Mouse (Mus musculus) left cerebral cortex, postnatal 14 days (tissue): Measurements from ENCODE around the gene Olfr1161. TPM values are rescaled to one million over a fixed set of nuclear protein-coding genes. Genes with fewer than 3 reads are reported as not detected.
"Not testable (repeated sequence)": the region's sequence is repeated elsewhere in the genome, so short reads cannot be mapped to it uniquely, and the experiment has no call there.

Experiments
- DNase-seq, 2 experiments: peaks; one replicate each; pipeline ENCODE4 v3.0.0; 2021 to 2022; ENCODE audit warnings: low spot score in 2 of 2, mixed read lengths in 1 of 2
- intact Hi-C: fragments of 180-260 bp; cut with DNase I; formaldehyde crosslinking; loops from one replicate; pipeline ENCODE4 v1.15.1; 2025
- long read RNA-seq, 2 experiments: library from polyadenylated mRNA; stranded (forward); transcript quantifications; one replicate each; pipeline ENCODE4 v2.0.0; 2021
- total RNA-seq, 2 experiments: library from RNA; stranded (reverse); gene quantifications; 2 replicates each; pipeline ENCODE4 v1.2.3; 2021

Olfr1161 gene
- total RNA-seq, result not detected
- long read RNA-seq, experiment 1, result 0 reads
- long read RNA-seq, experiment 2, result 0 reads

GRCm38 (mm10) chr2:88022474-88022873 lies at the start of gene Olfr1161:
Gene Olfr1161 (plus strand): TSS chr2:88022774.
- DNase-seq, intact Hi-C loops: not testable (repeated sequence)

GRCm38 (mm10) chr2:87974563-87974962 lies 48.0 kb upstream of the Olfr1161 start, which contains the start of gene Olfr74:
Gene Olfr74 (minus strand): TSS chr2:87974663.
- intact Hi-C loops, result no loop called here

GRCm38 (mm10) chr2:87989813-87990212 lies 32.8 kb upstream of the Olfr1161 start, which contains the start of gene Olfr1158:
Gene Olfr1158 (plus strand): TSS chr2:87990113.
- intact Hi-C loops, result no loop called here
- no peak for DNase-seq

More at GRCm38 (mm10) chr2:87974563-87974962, 48.0 kb upstream of the Olfr1161 start, which contains the start of gene Olfr74:
- no peak for DNase-seq

DNA sequence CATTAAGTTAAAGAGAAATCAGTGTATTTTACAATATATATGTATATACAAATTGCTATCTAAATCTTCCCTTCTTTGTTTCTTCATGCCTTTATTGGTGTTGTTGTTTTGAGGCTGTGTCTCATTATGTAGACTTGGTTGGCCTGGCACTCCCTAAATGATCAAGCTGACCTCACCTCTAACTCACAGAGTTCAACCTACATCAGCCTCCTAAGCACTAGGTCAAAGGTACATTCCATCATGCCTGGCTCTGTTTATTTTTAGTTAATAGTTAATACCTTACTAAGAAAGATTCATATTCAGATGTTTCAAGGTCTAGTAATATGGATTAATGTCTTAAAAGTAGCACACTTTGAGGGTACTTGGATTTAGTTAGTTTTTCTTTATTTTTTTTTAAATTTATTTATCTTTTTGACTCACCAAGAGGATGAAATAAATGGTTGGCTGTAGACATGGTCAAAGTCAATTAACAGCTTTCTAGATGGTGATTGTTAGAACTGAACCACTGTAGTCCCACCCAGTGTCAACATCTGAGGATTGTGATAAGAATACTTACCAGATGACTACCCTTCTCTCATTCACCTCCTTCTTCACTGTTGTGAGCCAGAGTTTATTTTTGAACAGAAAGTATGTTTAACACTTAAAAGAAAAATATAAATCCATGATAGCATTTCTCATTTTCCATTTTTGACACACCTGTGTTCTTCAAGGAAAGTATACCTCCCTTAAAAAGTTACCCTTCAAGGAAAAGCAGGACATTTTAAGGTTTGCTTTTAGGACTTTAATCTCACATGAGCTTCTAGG lies 14.9 kb upstream of the Olfr1161 start, which contains the start of gene Olfr1160:
Gene Olfr1160, minus strand, starts transcription at position 754 of the 804 bp plus-strand sequence.
- intact Hi-C loops, result no loop called here
- no peak for DNase-seq

DNA sequence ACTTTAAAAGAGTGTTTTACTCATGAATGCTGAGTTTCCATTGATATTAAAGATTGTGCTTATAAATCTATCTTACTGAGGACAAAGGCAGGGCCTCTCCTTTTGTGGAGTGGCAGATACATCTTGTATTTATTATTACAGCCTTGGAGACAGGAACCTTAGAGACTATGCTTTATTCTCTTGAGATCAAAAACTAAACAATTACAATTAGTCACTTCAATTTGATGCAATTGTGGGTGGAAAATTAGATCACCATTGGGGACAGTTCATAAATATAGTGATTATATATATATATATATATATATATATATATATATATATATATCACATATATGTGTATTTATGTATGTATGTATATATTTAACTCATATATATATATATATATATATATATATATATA lies 15.0 kb downstream of the Olfr1161 start, which contains the start of gene Olfr73:
Gene Olfr73, minus strand, starts transcription at position 101 of the 400 bp plus-strand sequence.
- intact Hi-C loops, result no loop called here
- no peak for DNase-seq

DNA sequence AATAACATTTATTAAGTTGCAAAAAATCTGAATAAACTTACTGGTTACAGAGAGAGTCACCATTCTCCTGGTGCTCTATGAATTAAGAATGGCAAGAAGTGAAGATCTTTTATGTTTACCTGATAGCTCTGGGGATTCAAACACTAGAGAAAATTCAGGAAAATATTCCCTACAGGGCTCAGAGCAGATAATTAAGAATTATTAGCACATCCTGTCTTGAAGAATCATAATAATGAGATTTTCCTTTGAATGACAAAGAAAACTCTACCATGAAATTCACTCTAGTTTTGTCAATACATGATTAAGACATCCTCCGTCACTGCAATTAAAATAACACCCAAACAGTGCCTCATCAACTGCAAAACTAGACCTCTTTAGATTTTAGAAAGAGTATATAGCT lies 28.5 kb downstream of the Olfr1161 start, which contains the start of gene Olfr1162:
Gene Olfr1162, minus strand, starts transcription at position 101 of the 400 bp plus-strand sequence.
- intact Hi-C loops, result no loop called here

GRCm38 (mm10) chr2:88063587-88063986 lies 41.0 kb downstream of the Olfr1161 start:
- intact Hi-C loops, result no loop called here
- no peak for DNase-seq

More for the DNA sequence above, 28.5 kb downstream of the Olfr1161 start, which contains the start of gene Olfr1162:
- DNase-seq, result no peak

DNA sequence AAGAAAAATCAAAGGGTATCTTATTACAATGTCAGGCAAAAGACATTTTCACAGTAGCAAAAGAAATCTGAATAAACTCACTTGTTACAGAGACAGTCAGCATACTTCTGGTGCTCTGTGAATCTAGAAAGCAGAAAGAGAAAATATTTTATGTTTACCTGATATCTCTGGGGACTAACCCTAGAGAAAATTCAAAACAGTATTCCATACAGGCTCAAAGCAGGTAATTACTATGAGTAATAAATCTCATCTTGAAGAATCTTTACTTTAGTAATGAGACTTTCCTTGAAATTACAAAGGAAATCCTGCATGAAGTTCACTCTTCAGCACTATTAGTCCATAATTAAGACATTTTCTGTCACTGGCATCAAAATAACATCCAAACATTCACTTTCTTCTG lies 49.2 kb downstream of the Olfr1161 start, which contains the start of gene Olfr1163:
Gene Olfr1163, minus strand, starts transcription at position 101 of the 400 bp plus-strand sequence.
- no peak for DNase-seq
- intact Hi-C loops, result no loop called here

Other genes starting within 250 kb of the Olfr1161 start
- not detected for gene Olfr152, start 243.3 kb upstream of the Olfr1161 start, total RNA-seq
- gene Olfr1143, start 222.2 kb upstream of the Olfr1161 start, total RNA-seq, result not detected
- not detected for gene Olfr1145, start 213.0 kb upstream of the Olfr1161 start, total RNA-seq
- not detected for gene Olfr1148, start 192.2 kb upstream of the Olfr1161 start, total RNA-seq
- gene Olfr1150-ps1, start 178.8 kb upstream of the Olfr1161 start, total RNA-seq, result not detected
- not detected for gene Olfr1151, start 166.9 kb upstream of the Olfr1161 start, total RNA-seq
- gene Olfr1152, start 156.3 kb upstream of the Olfr1161 start, total RNA-seq, result not detected
- not detected for gene Olfr1153, start 127.8 kb upstream of the Olfr1161 start, total RNA-seq
- not detected for gene Olfr1154, start 117.6 kb upstream of the Olfr1161 start, total RNA-seq
- gene Olfr1155, start 77.6 kb upstream of the Olfr1161 start, total RNA-seq, result not detected
- gene Olfr1156, start 69.7 kb upstream of the Olfr1161 start, total RNA-seq, result not detected
- gene Olfr1157, start 54.5 kb upstream of the Olfr1161 start, total RNA-seq, result not detected
- not detected for gene Olfr74, start 48.1 kb upstream of the Olfr1161 start, total RNA-seq
- not detected for gene Olfr1158, start 32.7 kb upstream of the Olfr1161 start, total RNA-seq
- gene Olfr1160, start 14.5 kb upstream of the Olfr1161 start, total RNA-seq, result not detected
- not detected for gene Olfr73, start 14.9 kb downstream of the Olfr1161 start, total RNA-seq
- gene Olfr1162, start 28.4 kb downstream of the Olfr1161 start, total RNA-seq, result not detected
- not detected for gene Olfr1163, start 49.1 kb downstream of the Olfr1161 start, total RNA-seq
- not detected for gene Olfr1164, start 71.2 kb downstream of the Olfr1161 start, total RNA-seq
- not detected for gene Olfr1166, start 105.5 kb downstream of the Olfr1161 start, total RNA-seq
- not detected for gene Olfr1167, start 132.4 kb downstream of the Olfr1161 start, total RNA-seq
- not detected for gene Olfr1168, start 159.1 kb downstream of the Olfr1161 start, total RNA-seq
- not detected for gene Olfr1170, start 205.6 kb downstream of the Olfr1161 start, total RNA-seq